Mouse (Mus musculus): ENCODE measurements around the gene Ets1. TPM values are rescaled to one million over a fixed set of nuclear protein-coding genes. Genes with fewer than 3 reads are reported as not detected.

Ets1 gene
- total and polyA plus RNA-seq, 3 experiments: 0.05 TPM; not detected in 2

GRCm38 (mm10) chr9:32745998-32746397 lies 110.0 kb downstream of the Ets1 start:
- ATAC-seq (ENCODE audit: extremely low read depth, insufficient number of reproducible peaks, low FRiP score, poor library complexity, severe bottlenecking): no peak
- no peak for DNase-seq (ENCODE audit: low spot score)
- Histone ChIP-seq H3K9me3 (replicated peaks) (0 out of 2 replicates have a peak, but pooled peaks cover 7% of the 10 kb centered on the region), H3K4me1 (ENCODE audit: insufficient read depth, low read depth, low read length) (no peaks in the 10 kb centered on the region), H3K27me3 (ENCODE audit: insufficient read depth, low read length) (peaks cover 2% of the 10 kb centered on the region; the same call in 1 of the 2 replicates), H3K4me3 (ENCODE audit: low read depth, low read length) (no peak overlapping the region), H3K36me3 (replicated peaks) (no peaks in the 10 kb centered on the region)
- TF ChIP-seq GATA1 (IDR thresholded peaks at IDR 0.05; ENCODE audit: borderline replicate concordance, low read length): no peak
- no peak for TF ChIP-seq TAL1 (conservative IDR thresholded peaks at IDR 0.05; ENCODE audit: low read depth, low read length)
- no peak for TF ChIP-seq POLR2AphosphoS5 (IDR thresholded peaks at IDR 0.05; ENCODE audit: insufficient replicate concordance, low read depth, low read length)
- no peak for TF ChIP-seq CTCF (IDR thresholded peaks at IDR 0.05; ENCODE audit: low read depth, low read length)
- no peak for TF ChIP-seq GATA2 (IDR thresholded peaks at IDR 0.05; ENCODE audit: borderline replicate concordance, low read depth, low read length)

GRCm38 (mm10) chr9:32746615-32747014 lies 110.6 kb downstream of the Ets1 start:
- TF ChIP-seq TAL1 (conservative IDR thresholded peaks at IDR 0.05; ENCODE audit: low read depth, low read length) (no peak), GATA1 (IDR thresholded peaks at IDR 0.05; ENCODE audit: borderline replicate concordance, low read length) (no peak), POLR2AphosphoS5 (IDR thresholded peaks at IDR 0.05; ENCODE audit: insufficient replicate concordance, low read depth, low read length) (no peak), CTCF (IDR thresholded peaks at IDR 0.05; ENCODE audit: low read depth, low read length) (no peak)
- no peak for ATAC-seq (ENCODE audit: extremely low read depth, insufficient number of reproducible peaks, low FRiP score, poor library complexity, severe bottlenecking)
- peaks cover 2% of the 10 kb centered on the region; the same call in 1 of the 2 replicates for H3K27me3 ChIP-seq (ENCODE audit: insufficient read depth, low read length)
- H3K4me3 ChIP-seq (ENCODE audit: low read depth, low read length): no peak overlapping the region
- no peaks in the 10 kb centered on the region for H3K36me3 ChIP-seq (replicated peaks)
- H3K9me3 ChIP-seq (replicated peaks): 0 out of 2 replicates have a peak, but pooled peaks cover 7% of the 10 kb centered on the region
- DNase-seq (ENCODE audit: low spot score): no peak
- no peaks in the 10 kb centered on the region for H3K4me1 ChIP-seq (ENCODE audit: insufficient read depth, low read depth, low read length)

GRCm38 (mm10) chr9:32747624-32748023 lies 111.6 kb downstream of the Ets1 start:
- no peaks in the 10 kb centered on the region for H3K4me1 ChIP-seq (ENCODE audit: insufficient read depth, low read depth, low read length)

GRCm38 (mm10) chr9:32748552-32748951 lies 112.5 kb downstream of the Ets1 start:
- 0 out of 2 replicates have a peak, but pooled peaks cover 4% of the 10 kb centered on the region for H3K9me3 ChIP-seq (replicated peaks)
- DNase-seq (ENCODE audit: low spot score) (no peak), ATAC-seq (ENCODE audit: extremely low read depth, insufficient number of reproducible peaks, low FRiP score, poor library complexity, severe bottlenecking) (no peak)
- no peaks in the 10 kb centered on the region for H3K4me1 ChIP-seq (ENCODE audit: insufficient read depth, low read depth, low read length)
- no peak for TF ChIP-seq POLR2AphosphoS5 (IDR thresholded peaks at IDR 0.05; ENCODE audit: insufficient replicate concordance, low read depth, low read length)
- no peak for TF ChIP-seq CTCF (IDR thresholded peaks at IDR 0.05; ENCODE audit: low read depth, low read length)
- no peak for TF ChIP-seq GATA1 (IDR thresholded peaks at IDR 0.05; ENCODE audit: borderline replicate concordance, low read length)
- no peak for TF ChIP-seq GATA2 (IDR thresholded peaks at IDR 0.05; ENCODE audit: borderline replicate concordance, low read depth, low read length)
- no peak for TF ChIP-seq TAL1 (conservative IDR thresholded peaks at IDR 0.05; ENCODE audit: low read depth, low read length)
- H3K36me3 ChIP-seq (replicated peaks): no peaks in the 10 kb centered on the region
- H3K4me3 ChIP-seq (ENCODE audit: low read depth, low read length): no peak overlapping the region
- peaks cover 2% of the 10 kb centered on the region; the same call in 1 of the 2 replicates for H3K27me3 ChIP-seq (ENCODE audit: insufficient read depth, low read length)

More at GRCm38 (mm10) chr9:32747624-32748023, 111.6 kb downstream of the Ets1 start:
- no peak for DNase-seq (ENCODE audit: low spot score)
- no peak for ATAC-seq (ENCODE audit: extremely low read depth, insufficient number of reproducible peaks, low FRiP score, poor library complexity, severe bottlenecking)
- no peak overlapping the region for H3K4me3 ChIP-seq (ENCODE audit: low read depth, low read length)
- H3K36me3 ChIP-seq (replicated peaks): no peaks in the 10 kb centered on the region
- 0 out of 2 replicates have a peak, but pooled peaks cover 7% of the 10 kb centered on the region for H3K9me3 ChIP-seq (replicated peaks)
- TF ChIP-seq TAL1 (conservative IDR thresholded peaks at IDR 0.05; ENCODE audit: low read depth, low read length) (no peak), POLR2AphosphoS5 (IDR thresholded peaks at IDR 0.05; ENCODE audit: insufficient replicate concordance, low read depth, low read length) (no peak), GATA2 (IDR thresholded peaks at IDR 0.05; ENCODE audit: borderline replicate concordance, low read depth, low read length) (no peak), GATA1 (IDR thresholded peaks at IDR 0.05; ENCODE audit: borderline replicate concordance, low read length) (no peak), CTCF (IDR thresholded peaks at IDR 0.05; ENCODE audit: low read depth, low read length) (no peak)
- H3K27me3 ChIP-seq (ENCODE audit: insufficient read depth, low read length): peaks cover 2% of the 10 kb centered on the region; the same call in 1 of the 2 replicates

GRCm38 (mm10) chr9:32749721-32750480 lies 113.9 kb downstream of the Ets1 start:
- ATAC-seq (ENCODE audit: extremely low read depth, insufficient number of reproducible peaks, low FRiP score, poor library complexity, severe bottlenecking) (no peak), DNase-seq (ENCODE audit: low spot score) (no peak)
- Histone ChIP-seq H3K4me1 (ENCODE audit: insufficient read depth, low read depth, low read length) (no peaks in the 10 kb centered on the region), H3K4me3 (ENCODE audit: low read depth, low read length) (no peak overlapping the region), H3K9me3 (replicated peaks) (0 out of 2 replicates have a peak, but pooled peaks cover 1% of the 10 kb centered on the region), H3K36me3 (replicated peaks) (no peaks in the 10 kb centered on the region), H3K27me3 (ENCODE audit: insufficient read depth, low read length) (0 out of 2 replicates have a peak, but pooled peaks cover 2% of the 10 kb centered on the region)
- no peak for TF ChIP-seq CTCF (IDR thresholded peaks at IDR 0.05; ENCODE audit: low read depth, low read length)
- no peak for TF ChIP-seq POLR2AphosphoS5 (IDR thresholded peaks at IDR 0.05; ENCODE audit: insufficient replicate concordance, low read depth, low read length)

- no peaks in the 10 kb centered on the region for H3K27me3 ChIP-seq (ENCODE audit: insufficient read depth, low read length)
- no peaks in the 10 kb centered on the region for H3K9me3 ChIP-seq (replicated peaks)
- no peak for TF ChIP-seq GATA2 (IDR thresholded peaks at IDR 0.05; ENCODE audit: borderline replicate concordance, low read depth, low read length)
- no peak for TF ChIP-seq TAL1 (conservative IDR thresholded peaks at IDR 0.05; ENCODE audit: low read depth, low read length)
- no peak for TF ChIP-seq POLR2AphosphoS5 (IDR thresholded peaks at IDR 0.05; ENCODE audit: insufficient replicate concordance, low read depth, low read length)
- TF ChIP-seq GATA1 (IDR thresholded peaks at IDR 0.05; ENCODE audit: borderline replicate concordance, low read length): no peak
- TF ChIP-seq CTCF (IDR thresholded peaks at IDR 0.05; ENCODE audit: low read depth, low read length): no peak
- no peak for DNase-seq (ENCODE audit: low spot score)
- H3K4me3 ChIP-seq (ENCODE audit: low read depth, low read length): no peak overlapping the region
- H3K4me1 ChIP-seq (ENCODE audit: insufficient read depth, low read depth, low read length): no peaks in the 10 kb centered on the region
- no peaks in the 10 kb centered on the region for H3K36me3 ChIP-seq (replicated peaks)
- ATAC-seq (ENCODE audit: extremely low read depth, insufficient number of reproducible peaks, low FRiP score, poor library complexity, severe bottlenecking): no peak
These were observed 116.6 kb downstream of the Ets1 start for GRCm38 (mm10) chr9:32752602-32753001.

Measured in G1E (cell line).